Mouse (Mus musculus): ENCODE results near the gene Ssu72.

The Ssu72 gene

DNA sequence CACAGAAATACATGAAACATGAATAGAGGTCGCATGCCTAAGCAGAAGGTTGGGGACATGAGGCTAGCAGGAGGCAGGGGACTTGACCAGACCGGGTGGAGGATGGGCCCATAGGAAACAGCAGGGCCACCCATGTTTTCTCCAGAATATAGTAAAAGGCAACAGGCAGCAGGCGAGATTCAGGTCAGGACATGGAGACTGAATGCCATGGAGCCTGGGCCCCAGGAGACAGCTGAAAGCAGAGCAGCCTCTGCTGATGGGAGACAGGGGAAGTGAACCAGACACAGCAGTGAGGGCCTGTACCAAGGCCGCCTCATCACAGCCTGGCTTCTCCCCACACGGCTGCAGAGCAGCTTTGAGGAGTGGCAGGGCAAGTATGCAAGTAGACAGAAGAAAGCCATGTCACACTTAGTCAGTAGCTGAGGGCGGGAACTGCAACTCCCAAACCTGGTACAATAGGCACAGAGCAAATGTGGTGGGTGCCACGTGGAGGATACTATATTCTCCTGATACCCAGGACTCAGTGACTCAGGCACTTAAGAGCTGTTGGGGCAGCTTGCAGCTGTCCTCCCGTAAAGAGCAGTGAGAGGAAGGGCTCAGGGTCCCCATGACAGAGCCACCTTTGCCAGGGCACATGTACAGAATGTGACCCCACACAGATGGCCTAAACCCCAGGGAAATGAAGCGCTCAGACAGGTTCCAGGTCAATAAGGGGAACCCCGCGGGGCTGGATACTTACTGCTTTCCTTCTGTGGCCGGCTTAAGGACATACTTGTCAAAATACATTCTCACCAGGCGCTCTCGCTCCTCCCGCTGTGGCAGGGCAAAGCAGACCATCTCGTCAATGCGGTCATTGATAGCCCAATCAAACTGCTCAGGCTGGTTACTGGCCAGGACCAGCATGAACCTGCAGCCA lies 42.2 kb downstream of the Ssu72 start:
- no peak for DNase-seq (ENCODE audit: low spot score)

DNA sequence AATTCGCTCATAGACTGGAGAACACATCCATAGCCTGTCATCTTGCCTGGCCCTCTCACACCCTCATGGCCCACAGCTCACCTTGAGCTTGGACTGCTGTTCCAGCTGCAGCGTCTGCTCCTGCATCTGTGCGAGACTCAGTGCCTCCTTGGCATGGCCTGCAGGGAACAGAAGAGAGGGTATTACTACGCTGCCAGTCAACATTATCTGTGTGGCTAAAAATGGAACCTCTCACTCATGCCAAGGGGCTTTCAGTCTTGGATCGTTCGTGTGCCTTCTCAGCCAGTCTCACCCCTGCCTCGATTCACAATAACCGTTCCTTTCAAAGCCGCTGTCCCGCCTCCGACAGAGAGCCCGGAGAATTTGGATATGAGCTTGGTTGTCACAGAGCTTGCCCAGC lies 52.4 kb downstream of the Ssu72 start:
- no peak for DNase-seq (ENCODE audit: low spot score)

GRCm38 (mm10) chr4:155759862-155760612 lies 55.4 kb downstream of the Ssu72 start:
- DNase-seq (ENCODE audit: low spot score): peak; percentile 69

- peak; percentile 94 for DNase-seq (ENCODE audit: low spot score)
These were observed 56.2 kb downstream of the Ssu72 start, which contains the start of gene Atad3a for GRCm38 (mm10) chr4:155760613-155761355. Atad3a (minus strand) TSS chr4:155761093.

- DNase-seq (ENCODE audit: low spot score): no peak
These were observed 56.9 kb downstream of the Ssu72 start for GRCm38 (mm10) chr4:155761356-155762099.

- DNase-seq (ENCODE audit: low spot score): no peak
These were observed 57.8 kb downstream of the Ssu72 start for GRCm38 (mm10) chr4:155762357-155762756.

DNA sequence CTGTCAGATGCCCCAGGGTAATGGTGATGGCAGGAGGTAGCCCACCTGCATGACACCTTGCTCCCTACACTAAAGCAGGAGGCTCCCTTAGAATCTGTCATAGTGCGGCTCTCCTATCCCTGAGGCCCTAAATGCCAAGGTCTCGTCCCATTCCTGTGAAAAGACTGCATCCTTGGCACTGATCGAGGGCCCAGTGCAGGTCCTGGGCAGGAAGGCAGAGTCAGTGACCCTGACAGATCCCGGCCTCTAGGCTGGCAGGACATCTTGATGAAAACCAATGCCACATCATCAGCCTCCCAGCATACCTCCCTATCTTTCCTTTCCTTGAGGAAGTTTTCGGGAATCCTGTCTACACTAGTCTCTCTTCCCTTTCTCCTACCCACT lies 64.9 kb downstream of the Ssu72 start:
- no peak for DNase-seq (ENCODE audit: low spot score)

DNA sequence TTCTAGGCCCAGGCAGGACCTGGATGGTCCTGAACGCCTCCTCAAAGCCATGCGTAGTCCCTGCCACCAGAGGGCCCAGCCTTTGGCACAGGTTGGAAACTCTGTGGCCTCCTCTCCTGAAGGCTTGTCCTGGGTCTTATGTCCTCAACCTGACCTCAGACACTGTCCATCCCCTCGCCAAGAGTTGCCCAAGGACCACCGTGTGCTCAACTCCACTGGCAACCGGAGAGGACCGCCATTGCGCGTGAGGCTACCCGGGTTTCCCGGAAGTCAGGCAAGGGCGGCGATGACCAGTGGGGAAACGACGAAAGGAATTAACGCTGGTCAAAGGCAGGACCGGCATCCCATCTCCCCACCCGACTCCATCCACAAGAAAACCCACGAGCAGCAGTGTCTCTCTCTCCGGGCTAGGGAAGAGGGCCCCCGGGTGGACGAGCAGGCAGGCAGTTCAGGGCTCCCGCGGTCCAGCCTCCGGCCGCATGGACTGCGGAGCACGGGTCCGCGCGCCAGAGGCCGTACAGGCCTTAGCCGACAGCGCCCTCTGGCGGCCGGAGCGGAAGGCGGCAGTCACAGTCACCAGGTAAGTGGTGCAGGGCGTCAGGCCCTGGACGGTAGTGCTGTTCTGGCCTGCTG lies 65.4 kb downstream of the Ssu72 start:
- peak; percentile 75 for DNase-seq (ENCODE audit: low spot score)

DNA sequence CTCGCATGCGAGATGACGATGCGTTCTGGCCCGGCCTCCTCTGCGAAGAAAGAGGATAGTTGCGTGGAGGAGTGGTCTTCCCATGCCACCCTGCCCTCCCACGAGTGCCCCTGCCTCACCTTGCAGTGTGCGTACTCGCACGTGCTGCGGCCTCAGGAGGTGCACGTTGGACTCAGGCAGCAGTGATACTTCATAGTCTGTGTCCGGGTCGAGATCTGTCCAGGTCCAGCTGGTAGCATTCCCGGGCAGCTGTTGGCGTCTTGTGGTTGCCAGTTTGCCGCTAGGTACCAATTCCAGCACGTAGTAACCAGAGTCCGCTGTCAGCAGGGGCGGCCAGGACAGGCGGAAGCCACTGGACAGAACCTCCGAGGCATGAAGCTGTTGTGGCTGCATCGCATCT lies 66.0 kb downstream of the Ssu72 start:
- DNase-seq (ENCODE audit: low spot score): no peak

DNA sequence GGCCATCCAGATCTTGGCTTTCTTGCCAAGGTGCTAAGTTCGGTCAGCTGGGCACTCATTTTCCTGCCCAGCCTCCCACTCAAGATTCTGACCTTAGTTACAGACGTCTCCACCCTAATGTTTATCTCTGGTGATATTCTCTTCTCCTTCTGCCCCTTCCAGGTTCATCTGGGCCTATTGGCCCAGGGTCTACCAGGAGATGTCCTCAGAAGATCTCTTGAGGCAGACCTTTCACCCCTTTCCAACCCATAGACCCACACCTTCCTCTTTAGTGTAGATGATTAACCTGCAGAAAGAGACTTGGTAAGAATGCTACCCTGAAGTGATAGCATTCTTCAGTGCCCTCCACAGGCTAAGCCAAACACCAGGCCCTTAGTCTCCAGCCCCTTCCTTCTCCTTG lies 67.1 kb downstream of the Ssu72 start:
- no peak for DNase-seq (ENCODE audit: low spot score)

DNA sequence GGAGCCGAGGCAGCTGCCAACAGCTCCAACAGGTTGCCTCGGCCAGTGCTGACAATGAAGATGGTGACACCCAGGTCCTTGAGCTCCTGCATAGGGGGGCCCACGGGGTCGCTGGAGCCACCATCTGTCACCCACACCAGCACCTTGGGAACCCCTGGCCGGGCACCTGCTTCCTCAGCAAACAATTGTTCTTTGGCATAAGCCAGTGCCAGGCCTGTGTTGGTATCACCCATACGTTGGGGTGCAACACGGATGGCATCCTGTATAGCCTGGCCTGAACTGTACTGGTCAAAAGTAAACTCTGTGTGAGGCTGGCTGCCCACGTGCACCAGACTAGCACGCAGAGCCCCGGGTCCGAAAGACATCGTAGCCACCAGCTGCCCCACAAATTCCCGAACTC lies 68.2 kb downstream of the Ssu72 start:
- no peak for DNase-seq (ENCODE audit: low spot score)

GRCm38 (mm10) chr4:155773335-155774078 lies 68.9 kb downstream of the Ssu72 start:
- DNase-seq (ENCODE audit: low spot score): no peak

DNA sequence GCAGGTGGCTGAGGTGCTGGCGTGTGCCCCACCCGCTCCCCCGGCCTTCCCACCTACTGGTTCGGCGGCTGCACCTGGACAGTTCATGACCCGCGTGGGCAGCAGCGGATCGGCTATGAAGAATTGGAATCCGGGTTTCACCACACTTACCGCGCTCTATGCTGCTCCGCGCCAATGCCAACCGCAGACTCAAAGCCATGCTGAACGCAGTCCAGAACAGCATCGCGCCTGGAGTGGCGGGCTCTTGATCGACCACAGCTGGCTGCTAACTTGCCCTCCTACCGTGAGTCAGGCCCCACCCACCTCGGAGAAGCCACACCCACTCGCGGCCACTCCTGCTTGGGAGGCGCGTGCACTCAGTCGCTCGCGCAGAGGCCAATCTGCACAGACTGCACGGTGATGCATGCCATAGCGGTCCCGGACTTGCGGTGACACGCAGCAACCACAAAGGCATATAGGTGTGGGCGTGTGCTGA lies 69.7 kb downstream of the Ssu72 start, which contains the start of gene Vwa1:
Vwa1 (minus strand) TSS at position 419 of the 475 bp plus-strand sequence.
- peak; percentile 78 for DNase-seq (ENCODE audit: low spot score)

- no peak for DNase-seq (ENCODE audit: low spot score)
These were observed 70.6 kb downstream of the Ssu72 start for GRCm38 (mm10) chr4:155774971-155775740.

- DNase-seq (ENCODE audit: low spot score): no peak
These were observed 71.3 kb downstream of the Ssu72 start for GRCm38 (mm10) chr4:155775855-155776254.

DNA sequence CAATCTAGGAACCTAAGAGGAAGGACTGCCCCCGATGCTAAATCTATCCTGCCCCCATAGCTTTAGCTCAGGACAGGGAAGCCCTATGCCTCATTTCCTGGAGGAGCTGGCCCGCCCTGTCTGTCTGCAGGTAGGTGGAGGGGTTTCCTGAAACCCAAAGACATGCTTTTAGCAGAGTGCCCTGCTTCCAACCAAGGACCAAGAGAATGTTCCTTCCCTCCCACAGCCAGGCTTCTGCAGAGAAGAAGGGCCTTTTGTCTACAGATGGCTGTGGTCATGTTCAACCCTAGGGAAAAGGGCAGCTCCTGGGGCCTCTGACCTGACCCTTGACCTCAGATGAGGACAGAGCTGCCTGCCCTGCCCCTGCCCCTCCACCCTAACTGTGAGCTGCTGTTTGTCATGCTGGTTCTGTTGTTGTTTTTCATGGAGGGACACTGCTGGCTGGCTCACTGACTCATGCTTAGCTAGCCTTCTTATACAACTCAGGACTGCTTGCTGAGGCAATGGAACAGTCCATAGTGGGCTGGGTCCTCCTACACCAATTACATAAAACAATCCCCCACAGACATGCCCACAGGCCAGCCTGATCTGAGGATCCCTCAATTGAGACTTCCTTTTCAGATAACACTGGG lies 72.2 kb downstream of the Ssu72 start:
- DNase-seq (ENCODE audit: low spot score): no peak

GRCm38 (mm10) chr4:155777816-155778215 lies 73.2 kb downstream of the Ssu72 start:
- no peak for DNase-seq (ENCODE audit: low spot score)

DNA sequence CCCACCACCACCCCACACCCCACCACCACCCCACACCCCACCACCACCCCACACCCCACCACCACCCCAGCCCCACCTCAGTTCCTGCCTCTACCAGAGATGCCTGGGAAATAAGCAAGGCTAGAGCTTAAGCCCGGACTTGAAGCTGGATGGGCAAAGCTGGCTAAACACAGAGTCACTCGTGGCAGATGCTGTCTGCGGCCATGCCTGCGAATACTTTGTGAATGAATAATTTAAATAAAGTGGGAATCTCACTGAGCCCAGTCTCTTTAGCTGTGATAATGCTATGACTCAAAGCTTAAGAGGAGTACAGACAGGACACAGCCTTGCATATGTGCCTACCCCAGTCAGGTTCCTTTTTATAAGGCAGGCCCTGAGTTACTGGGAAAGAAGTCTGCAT lies 74.9 kb downstream of the Ssu72 start:
- DNase-seq (ENCODE audit: low spot score): no peak

- no peak for DNase-seq (ENCODE audit: low spot score)
These were observed 76.3 kb downstream of the Ssu72 start for GRCm38 (mm10) chr4:155780895-155781294.

Measured in T-cell, adult 2 months (primary cell).